Mouse (Mus musculus) G1E (cell line): ENCODE data around the gene Map1s.

Experiments
- CTCF ChIP-seq: IDR thresholded peaks from 2 replicates; pipeline ENCODE4 v1.5.1; 2012; ENCODE audit warnings: low read depth, low read length, inconsistent platforms, mixed read lengths
- GATA1 ChIP-seq: IDR thresholded peaks from 2 replicates; pipeline ENCODE4 v1.6.1; 2012; ENCODE audit warnings: borderline replicate concordance, low read length, inconsistent platforms, mixed read lengths

DNA sequence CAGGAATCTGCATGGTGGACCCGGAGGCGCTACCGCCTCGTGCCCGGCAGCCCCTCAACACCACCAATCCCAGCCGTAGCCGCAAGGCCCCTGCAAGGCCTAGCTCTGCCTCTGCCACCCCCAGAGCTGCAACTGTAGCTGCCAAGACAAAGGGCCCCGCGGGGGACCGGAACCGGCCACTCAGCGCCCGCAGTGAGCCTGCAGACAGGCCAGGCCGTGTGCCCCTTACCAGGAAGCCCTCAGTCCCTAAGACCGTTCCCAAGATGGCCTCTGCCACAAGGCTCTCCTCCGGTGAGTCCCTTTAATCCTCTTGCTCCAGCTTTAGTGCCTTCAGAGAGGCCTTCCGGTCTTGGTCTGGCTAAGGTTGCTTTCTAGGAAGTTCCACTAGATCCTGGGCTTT lies 9.0 kb downstream of the Map1s start:
- TF ChIP-seq CTCF (no peak), GATA1 (no peak)
